Mouse (Mus musculus): ENCODE results near the gene St6galnac3. TPM values are rescaled to one million over a fixed set of nuclear protein-coding genes. Genes with fewer than 3 reads are reported as not detected.

The St6galnac3 gene
- polyA plus RNA-seq, 1 experiment from 2014 or later: 34.9 TPM

GRCm38 (mm10) chr3:153200076-153200475 lies 524.9 kb downstream of the St6galnac3 start:
- 88% methylated on average over 11 of the region's 11 CpGs for whole genome bisulfite sequencing
- Histone ChIP-seq H3K4me1 (ENCODE audit: control insufficient read depth, insufficient read depth, low read length) (no peaks in the 10 kb centered on the region), H3K4me2 (ENCODE audit: low read depth, low read length) (no peak overlapping the region), H3K9me3 (replicated peaks; ENCODE audit: control insufficient read depth, low read length) (no peaks in the 10 kb centered on the region), H3K4me3 (replicated peaks; ENCODE audit: low read length) (no peak overlapping the region), H3K36me3 (ENCODE audit: control insufficient read depth, insufficient read depth, low read length) (no peaks in the 10 kb centered on the region), H3K27ac (ENCODE audit: low read length) (no peak overlapping the region), H3K9ac (ENCODE audit: low read length) (no peak overlapping the region), H3K27me3 (ENCODE audit: control insufficient read depth, insufficient read depth, low read length) (no peaks in the 10 kb centered on the region)
- ATAC-seq (ENCODE audit: insufficient read depth, low FRiP score): no peak

- 66% methylated on average over 8 of the region's 8 CpGs for WGBS
- no peak for ATAC-seq (ENCODE audit: insufficient read depth, low FRiP score)
- Histone ChIP-seq H3K36me3 (ENCODE audit: control insufficient read depth, insufficient read depth, low read length) (no peaks in the 10 kb centered on the region), H3K4me1 (ENCODE audit: control insufficient read depth, insufficient read depth, low read length) (no peaks in the 10 kb centered on the region), H3K27me3 (ENCODE audit: control insufficient read depth, insufficient read depth, low read length) (no peaks in the 10 kb centered on the region), H3K27ac (ENCODE audit: low read length) (no peak overlapping the region), H3K4me2 (ENCODE audit: low read depth, low read length) (no peak overlapping the region), H3K4me3 (replicated peaks; ENCODE audit: low read length) (no peak overlapping the region), H3K9me3 (replicated peaks; ENCODE audit: control insufficient read depth, low read length) (no peaks in the 10 kb centered on the region), H3K9ac (ENCODE audit: low read length) (no peak overlapping the region)
Measured at GRCm38 (mm10) chr3:153199251-153199650, 525.7 kb downstream of the St6galnac3 start.

GRCm38 (mm10) chr3:153198514-153198913 lies 526.5 kb downstream of the St6galnac3 start:
- Histone ChIP-seq H3K4me3 (replicated peaks; ENCODE audit: low read length) (no peak overlapping the region), H3K36me3 (ENCODE audit: control insufficient read depth, insufficient read depth, low read length) (no peaks in the 10 kb centered on the region), H3K9me3 (replicated peaks; ENCODE audit: control insufficient read depth, low read length) (no peaks in the 10 kb centered on the region), H3K9ac (ENCODE audit: low read length) (no peak overlapping the region), H3K27me3 (ENCODE audit: control insufficient read depth, insufficient read depth, low read length) (no peaks in the 10 kb centered on the region), H3K27ac (ENCODE audit: low read length) (no peak overlapping the region), H3K4me1 (ENCODE audit: control insufficient read depth, insufficient read depth, low read length) (no peaks in the 10 kb centered on the region), H3K4me2 (ENCODE audit: low read depth, low read length) (no peak overlapping the region)
- WGBS: 67% methylated on average over 4 of the region's 4 CpGs
- ATAC-seq (ENCODE audit: insufficient read depth, low FRiP score): no peak

DNA sequence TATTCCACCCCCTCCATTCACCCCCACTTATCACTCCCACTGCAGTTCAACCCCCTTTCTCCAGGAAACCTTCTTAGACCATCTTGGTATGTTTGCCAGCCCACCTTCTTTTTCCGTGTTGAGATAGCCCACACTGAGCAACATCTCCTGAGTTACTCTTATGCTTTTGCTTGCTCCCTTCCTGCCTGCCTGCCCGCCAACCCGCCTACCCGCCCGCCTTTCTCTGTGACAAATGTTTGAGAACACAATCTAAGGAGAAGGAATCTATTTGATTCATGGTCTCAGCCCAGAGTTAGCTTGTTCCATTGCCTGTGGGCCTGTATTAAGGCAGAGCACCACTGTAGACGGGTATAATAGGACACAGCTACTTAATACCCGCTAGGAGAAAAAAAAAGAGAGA lies 531.9 kb downstream of the St6galnac3 start:
- Histone ChIP-seq H3K4me1 (ENCODE audit: control insufficient read depth, insufficient read depth, low read length) (no peaks in the 10 kb centered on the region), H3K4me3 (replicated peaks; ENCODE audit: low read length) (no peak overlapping the region), H3K27me3 (ENCODE audit: control insufficient read depth, insufficient read depth, low read length) (no peaks in the 10 kb centered on the region), H3K9me3 (replicated peaks; ENCODE audit: control insufficient read depth, low read length) (no peaks in the 10 kb centered on the region), H3K4me2 (ENCODE audit: low read depth, low read length) (no peak overlapping the region), H3K36me3 (ENCODE audit: control insufficient read depth, insufficient read depth, low read length) (no peaks in the 10 kb centered on the region), H3K9ac (ENCODE audit: low read length) (no peak overlapping the region), H3K27ac (ENCODE audit: low read length) (no peak overlapping the region)
- 82% methylated on average over 7 of the region's 7 CpGs for WGBS
- ATAC-seq (ENCODE audit: insufficient read depth, low FRiP score): no peak

DNA sequence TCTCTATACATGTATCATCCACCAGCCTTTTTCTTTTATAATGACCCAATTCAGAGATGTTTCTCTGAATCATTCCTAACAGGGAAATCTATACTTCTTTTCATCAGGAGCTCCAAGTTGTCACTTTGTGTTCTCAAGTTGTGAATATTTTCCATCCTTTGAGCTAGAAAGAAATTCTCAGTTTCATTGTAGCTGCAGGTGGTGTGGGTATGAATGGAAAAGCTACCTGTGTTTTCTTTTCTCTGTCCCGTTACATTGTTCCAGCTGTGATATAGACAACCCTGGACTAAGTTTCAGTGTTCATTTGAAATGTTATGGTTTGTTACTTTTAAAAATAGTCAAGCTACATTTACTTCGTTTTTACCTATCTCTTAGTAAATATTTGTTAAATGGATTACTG lies 534.2 kb downstream of the St6galnac3 start:
- Histone ChIP-seq H3K9me3 (replicated peaks; ENCODE audit: control insufficient read depth, low read length) (no peaks in the 10 kb centered on the region), H3K36me3 (ENCODE audit: control insufficient read depth, insufficient read depth, low read length) (no peaks in the 10 kb centered on the region), H3K4me2 (ENCODE audit: low read depth, low read length) (no peak overlapping the region), H3K4me1 (ENCODE audit: control insufficient read depth, insufficient read depth, low read length) (no peaks in the 10 kb centered on the region), H3K27ac (ENCODE audit: low read length) (no peak overlapping the region), H3K9ac (ENCODE audit: low read length) (no peak overlapping the region), H3K4me3 (replicated peaks; ENCODE audit: low read length) (no peak overlapping the region), H3K27me3 (ENCODE audit: control insufficient read depth, insufficient read depth, low read length) (no peaks in the 10 kb centered on the region)
- 43% methylated on average over 2 of the region's 2 CpGs for WGBS
- ATAC-seq (ENCODE audit: insufficient read depth, low FRiP score): no peak

DNA sequence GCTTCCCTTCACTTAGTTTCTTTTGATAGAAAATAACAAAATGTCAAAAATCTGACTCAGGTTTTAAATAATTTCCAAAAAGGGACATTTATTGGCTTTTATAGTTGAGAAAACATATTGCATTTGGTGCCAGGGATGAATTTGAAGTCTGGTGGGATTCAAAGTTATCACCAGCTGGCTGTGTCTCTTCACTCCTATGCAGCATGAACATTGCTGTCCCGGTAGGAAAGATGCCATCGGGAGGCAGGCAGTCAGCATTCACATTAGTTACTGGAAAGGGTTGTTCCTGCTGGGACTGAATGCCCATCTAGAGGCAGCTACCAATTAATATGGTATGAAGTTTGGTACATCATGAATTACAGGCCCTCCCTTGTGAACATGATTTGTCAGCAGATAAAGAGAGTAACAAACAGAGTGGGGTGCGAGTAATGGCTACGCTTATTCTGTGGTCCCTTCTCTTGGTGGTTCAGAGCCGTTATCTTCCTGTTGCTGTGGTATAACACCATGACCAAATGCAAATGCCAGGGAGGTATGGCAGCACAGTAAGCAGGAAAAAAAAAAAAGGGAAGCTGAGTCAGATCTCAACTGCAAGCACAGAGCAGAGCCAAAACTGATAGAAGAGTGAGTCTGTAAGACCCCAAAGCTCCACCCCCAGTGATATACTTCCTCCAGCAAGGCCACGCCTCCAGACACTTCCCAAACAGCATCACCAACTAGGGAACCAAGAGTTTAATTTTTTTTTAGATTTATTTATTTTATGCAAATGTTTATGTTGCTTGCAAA lies 535.1 kb downstream of the St6galnac3 start:
- Histone ChIP-seq H3K4me1 (ENCODE audit: control insufficient read depth, insufficient read depth, low read length) (no peaks in the 10 kb centered on the region), H3K4me2 (ENCODE audit: low read depth, low read length) (no peak overlapping the region), H3K27ac (ENCODE audit: low read length) (no peak overlapping the region), H3K27me3 (ENCODE audit: control insufficient read depth, insufficient read depth, low read length) (no peaks in the 10 kb centered on the region), H3K9ac (ENCODE audit: low read length) (no peak overlapping the region), H3K9me3 (replicated peaks; ENCODE audit: control insufficient read depth, low read length) (no peaks in the 10 kb centered on the region), H3K4me3 (replicated peaks; ENCODE audit: low read length) (no peak overlapping the region), H3K36me3 (ENCODE audit: control insufficient read depth, insufficient read depth, low read length) (no peaks in the 10 kb centered on the region)
- WGBS: 89% methylated on average over 6 of the region's 6 CpGs
- no peak for ATAC-seq (ENCODE audit: insufficient read depth, low FRiP score)

DNA sequence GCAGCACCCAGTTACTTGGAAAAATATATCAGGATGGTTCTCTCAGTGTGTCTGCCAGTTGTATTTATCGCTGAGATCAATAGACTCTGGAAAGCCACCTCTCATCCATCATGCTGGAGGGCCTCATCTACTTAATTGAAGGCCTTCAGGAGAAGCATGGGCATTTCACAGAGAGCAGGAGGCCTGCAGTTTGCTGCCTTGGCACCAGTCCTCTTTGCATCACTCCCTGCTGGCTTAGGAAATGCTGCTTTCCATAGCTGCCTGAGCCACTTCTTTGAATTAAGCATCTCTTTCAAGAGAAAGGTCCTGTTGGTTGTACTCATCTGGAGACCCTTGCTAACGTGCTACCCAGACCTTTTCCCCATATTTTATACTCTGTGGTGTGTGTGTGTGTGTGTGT lies 536.8 kb downstream of the St6galnac3 start:
- Histone ChIP-seq H3K4me1 (ENCODE audit: control insufficient read depth, insufficient read depth, low read length) (no peaks in the 10 kb centered on the region), H3K36me3 (ENCODE audit: control insufficient read depth, insufficient read depth, low read length) (no peaks in the 10 kb centered on the region), H3K27ac (ENCODE audit: low read length) (no peak overlapping the region), H3K4me2 (ENCODE audit: low read depth, low read length) (no peak overlapping the region), H3K4me3 (replicated peaks; ENCODE audit: low read length) (no peak overlapping the region), H3K9me3 (replicated peaks; ENCODE audit: control insufficient read depth, low read length) (no peaks in the 10 kb centered on the region), H3K27me3 (ENCODE audit: control insufficient read depth, insufficient read depth, low read length) (no peaks in the 10 kb centered on the region), H3K9ac (ENCODE audit: low read length) (no peak overlapping the region)
- WGBS: 67% methylated on average over 2 of the region's 2 CpGs
- no peak for ATAC-seq (ENCODE audit: insufficient read depth, low FRiP score)

DNA sequence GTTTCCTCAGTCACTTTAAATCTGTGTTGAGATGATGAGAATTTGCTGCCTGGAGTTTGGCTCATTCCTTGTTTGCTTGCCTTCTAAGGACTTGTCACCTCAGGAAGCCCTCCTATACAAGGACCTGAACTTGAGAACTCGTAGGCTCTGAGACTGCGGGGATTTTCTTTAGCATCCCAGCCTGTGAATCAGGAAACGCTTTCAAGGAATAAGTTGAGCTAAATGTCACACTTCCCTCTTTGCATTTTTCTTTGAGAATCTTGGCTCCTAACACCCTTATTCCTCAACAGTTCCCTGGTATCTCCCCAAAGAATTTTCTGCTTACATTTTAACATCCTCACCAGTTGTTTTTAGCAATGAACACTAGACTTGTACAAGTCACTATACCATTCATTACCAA lies 539.9 kb downstream of the St6galnac3 start:
- Histone ChIP-seq H3K9ac (ENCODE audit: low read length) (no peak overlapping the region), H3K4me1 (ENCODE audit: control insufficient read depth, insufficient read depth, low read length) (no peaks in the 10 kb centered on the region), H3K4me3 (replicated peaks; ENCODE audit: low read length) (no peak overlapping the region), H3K27ac (ENCODE audit: low read length) (no peak overlapping the region), H3K9me3 (replicated peaks; ENCODE audit: control insufficient read depth, low read length) (no peaks in the 10 kb centered on the region), H3K27me3 (ENCODE audit: control insufficient read depth, insufficient read depth, low read length) (no peaks in the 10 kb centered on the region), H3K4me2 (ENCODE audit: low read depth, low read length) (no peak overlapping the region), H3K36me3 (ENCODE audit: control insufficient read depth, insufficient read depth, low read length) (no peaks in the 10 kb centered on the region)
- no peak for ATAC-seq (ENCODE audit: insufficient read depth, low FRiP score)
- 72% methylated on average over 3 of the region's 3 CpGs for WGBS

DNA sequence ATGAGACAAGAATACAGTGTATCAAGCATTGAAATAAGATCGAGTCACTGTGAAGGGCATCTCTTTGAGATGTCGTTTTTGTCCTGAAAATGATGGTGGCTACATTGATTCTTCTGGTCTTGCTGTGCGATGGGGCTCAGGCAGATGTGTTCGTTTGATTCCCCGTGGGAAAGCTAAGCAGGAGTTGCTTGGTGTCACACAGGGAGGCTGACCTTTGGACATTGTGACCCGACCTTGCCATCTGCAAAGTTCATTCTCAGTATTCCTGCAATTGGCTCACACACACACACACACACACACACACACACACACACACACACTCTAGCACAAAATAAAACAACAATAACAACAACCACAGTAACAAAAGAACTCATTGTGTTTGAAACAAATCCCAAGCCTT lies 543.7 kb downstream of the St6galnac3 start:
- Histone ChIP-seq H3K4me3 (replicated peaks; ENCODE audit: low read length) (no peak overlapping the region), H3K9ac (ENCODE audit: low read length) (no peak overlapping the region), H3K27me3 (ENCODE audit: control insufficient read depth, insufficient read depth, low read length) (no peaks in the 10 kb centered on the region), H3K4me1 (ENCODE audit: control insufficient read depth, insufficient read depth, low read length) (no peaks in the 10 kb centered on the region), H3K9me3 (replicated peaks; ENCODE audit: control insufficient read depth, low read length) (no peaks in the 10 kb centered on the region), H3K36me3 (ENCODE audit: control insufficient read depth, insufficient read depth, low read length) (no peaks in the 10 kb centered on the region), H3K27ac (ENCODE audit: low read length) (no peak overlapping the region), H3K4me2 (ENCODE audit: low read depth, low read length) (no peak overlapping the region)
- no peak for ATAC-seq (ENCODE audit: insufficient read depth, low FRiP score)
- 57% methylated on average over 6 of the region's 6 CpGs for WGBS
